Mouse (Mus musculus) midbrain, embryonic 11.5 days (tissue): Measurements from ENCODE around the gene Tpcn1. TPM values are rescaled to one million over a fixed set of nuclear protein-coding genes. Genes with fewer than 3 reads are reported as not detected.
A peak's percentile ranks its signal among the peaks of the same experiment; 100 is the strongest.

Source experiments
- ATAC-seq: fragments of 200-750 bp; cut with Nextera tagmentation; 2 replicates; pipeline ENCODE4 v1.8.0; 2017; ENCODE audit warnings: moderate TSS enrichment, moderate library complexity; ENCODE audit not compliant: low FRiP score
- DNase-seq: peaks from one replicate; pipeline ENCODE4 v3.0.0; 2015; ENCODE audit warnings: low spot score; ENCODE audit errors: missing footprints
- H3K27ac ChIP-seq: fragments of 300-500 bp; sonication (generic); 2 replicates; pipeline ENCODE4 v1.5.1; 2014; ENCODE audit warnings: low read depth, low read length
- H3K27me3 ChIP-seq: fragments of 300-500 bp; sonication (generic); 2 replicates; pipeline ENCODE4 v1.6.1; 2014; ENCODE audit warnings: mild to moderate bottlenecking, low read length, moderate library complexity, mixed read lengths; ENCODE audit not compliant: control insufficient read depth, insufficient read depth
- H3K36me3 ChIP-seq: fragments of 300-500 bp; sonication (generic); 2 replicates; pipeline ENCODE4 v1.6.1; 2014; ENCODE audit warnings: mild to moderate bottlenecking, low read length, moderate library complexity, mixed read lengths; ENCODE audit not compliant: control insufficient read depth, insufficient read depth
- H3K4me1 ChIP-seq: fragments of 300-500 bp; sonication (generic); 2 replicates; pipeline ENCODE4 v1.6.1; 2014; ENCODE audit warnings: low read length; ENCODE audit not compliant: control insufficient read depth, insufficient read depth
- H3K4me2 ChIP-seq: fragments of 300-500 bp; sonication (generic); 2 replicates; pipeline ENCODE4 v1.6.1; 2014; ENCODE audit warnings: mild to moderate bottlenecking, moderate library complexity
- H3K4me3 ChIP-seq: fragments of 300-500 bp; sonication (generic); 2 replicates; pipeline ENCODE4 v1.5.1; 2014; ENCODE audit warnings: low read depth, low read length
- H3K9ac ChIP-seq: fragments of 300-500 bp; sonication (generic); 2 replicates; pipeline ENCODE4 v1.6.1; 2014; ENCODE audit warnings: low read length
- H3K9me3 ChIP-seq: fragments of 300-500 bp; sonication (generic); 2 replicates; pipeline ENCODE4 v1.6.1; 2016; ENCODE audit warnings: low read length; ENCODE audit not compliant: control insufficient read depth
- WGBS: fragments of 180-500 bp; shearing (Covaris S2); extraction: QIAGEN DNeasy Blood & Tissue Kit; methylation state at CpG from one replicate; pipeline ENCODE4 v1.1.7; 2014; 5-methylcytosine and 5-hydroxymethylcytosine counted together
- polyA plus RNA-seq: library from polyadenylated mRNA; unstranded; fragments of >200 nt; fragmentation: Nextera tagmentation; extraction: Ambion mirVana; gene quantifications from 2 replicates; pipeline ENCODE4 v1.2.1, GENCODE M21; 2014

Gene Tpcn1
- polyA plus RNA-seq, 1 experiment from 2014 or later = 10.8 TPM

DNA sequence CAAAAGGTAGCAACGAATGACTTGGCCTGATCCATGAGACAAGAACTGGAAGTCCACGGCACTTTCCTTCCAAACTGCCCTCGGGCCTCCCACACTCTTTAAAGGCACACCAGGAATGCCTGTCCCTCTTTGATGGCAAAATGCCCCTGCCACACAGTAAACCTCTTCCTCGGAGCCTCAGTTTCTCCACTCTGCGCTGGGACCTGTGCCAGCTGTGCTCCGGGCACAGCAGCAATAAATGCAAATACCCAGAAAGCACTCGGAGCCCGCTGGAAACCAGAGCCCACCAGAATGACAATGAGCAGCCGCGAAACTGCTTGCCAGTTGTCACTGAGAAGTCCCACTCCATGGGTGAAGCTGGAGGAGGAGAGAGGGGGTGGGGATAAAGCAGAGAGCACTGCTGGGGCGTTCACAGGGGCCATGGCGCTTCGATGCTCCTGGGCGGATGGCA, 20.7 kb downstream of the Tpcn1 start:
- H3K36me3 ChIP-seq = no peaks in the 10 kb centered on the region
- no peaks in the 10 kb centered on the region for H3K9me3 ChIP-seq
- H3K9ac ChIP-seq = peak overlapping the region; percentile 24; the same call in 1 of the 2 replicates
- peaks cover 34% of the 10 kb centered on the region for H3K4me1 ChIP-seq
- no peak overlapping the region for H3K4me2 ChIP-seq
- DNase-seq (no peak), ATAC-seq (no peak)
- H3K4me3 ChIP-seq = no peak overlapping the region
- no peaks in the 10 kb centered on the region for H3K27me3 ChIP-seq
- 53% methylated on average over 14 of the region's 14 CpGs for WGBS
- H3K27ac ChIP-seq = peak overlapping the region; percentile 55

DNA sequence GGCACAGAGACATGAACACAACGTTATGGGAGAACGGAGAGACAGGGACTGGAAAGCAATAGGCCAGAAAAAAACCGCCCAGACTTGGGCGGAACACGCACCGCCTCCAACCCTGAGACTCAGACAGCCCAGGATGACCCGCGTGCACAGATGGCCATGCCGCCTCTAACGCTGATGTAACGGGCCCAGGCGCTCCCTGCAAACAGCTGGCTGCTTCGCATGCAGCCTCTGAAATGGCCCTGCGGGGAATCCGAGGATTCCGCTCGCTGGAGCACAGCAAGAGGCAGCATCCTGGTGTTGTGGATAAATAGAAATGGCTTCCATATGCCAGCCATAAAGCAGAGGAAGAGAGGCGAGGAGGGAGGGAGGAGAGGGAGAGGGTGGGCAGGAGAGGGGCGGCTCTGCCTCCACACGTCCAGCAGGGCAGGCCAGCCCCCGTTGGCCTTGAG, 21.2 kb downstream of the Tpcn1 start:
- peak overlapping the region; percentile 55 for H3K27ac ChIP-seq
- H3K36me3 ChIP-seq = no peaks in the 10 kb centered on the region
- peak overlapping the region; percentile 24 for H3K9ac ChIP-seq
- peaks cover 34% of the 10 kb centered on the region for H3K4me1 ChIP-seq
- H3K4me2 ChIP-seq = no peak overlapping the region
- ATAC-seq (peak; percentile 61; the same call in 1 of the 2 replicates), DNase-seq (peak; percentile 89)
- H3K9me3 ChIP-seq = no peaks in the 10 kb centered on the region
- H3K4me3 ChIP-seq = no peak overlapping the region
- 19% methylated on average over 21 of the region's 21 CpGs for WGBS
- no peaks in the 10 kb centered on the region for H3K27me3 ChIP-seq

GRCm38 (mm10) chr5:120566681-120567252, 21.7 kb downstream of the Tpcn1 start:
- 64% methylated on average over 9 of the region's 9 CpGs for WGBS
- no peak overlapping the region for H3K4me2 ChIP-seq
- peak overlapping the region; percentile 55 for H3K27ac ChIP-seq
- H3K4me3 ChIP-seq = no peak overlapping the region
- H3K4me1 ChIP-seq = peaks cover 34% of the 10 kb centered on the region
- no peak overlapping the region; the same call in 1 of the 2 replicates for H3K9ac ChIP-seq
- no peaks in the 10 kb centered on the region for H3K36me3 ChIP-seq
- H3K9me3 ChIP-seq = no peaks in the 10 kb centered on the region
- ATAC-seq (no peak), DNase-seq (no peak)
- no peaks in the 10 kb centered on the region for H3K27me3 ChIP-seq

DNA sequence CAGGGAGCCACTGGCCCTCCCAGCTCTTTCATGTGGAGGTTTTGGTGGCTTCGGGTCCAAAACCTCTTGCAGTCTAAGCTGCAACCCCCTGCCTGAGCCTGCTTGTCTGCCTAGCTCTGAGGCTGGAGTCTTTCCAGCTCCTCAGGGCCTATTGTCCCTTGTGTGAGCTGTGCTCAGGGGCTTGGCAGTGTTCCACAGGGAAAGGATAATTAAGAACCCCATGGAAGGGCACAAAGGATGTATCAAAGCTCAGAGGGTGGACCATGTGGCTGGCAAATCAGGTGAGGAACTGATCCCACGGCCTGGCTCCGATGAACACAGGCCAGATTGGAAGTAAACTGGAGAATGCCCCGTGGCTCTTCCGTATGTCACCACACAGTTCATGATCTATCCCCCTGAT, 22.4 kb downstream of the Tpcn1 start:
- H3K4me3 ChIP-seq = no peak overlapping the region
- no peaks in the 10 kb centered on the region for H3K9me3 ChIP-seq
- H3K27ac ChIP-seq = peak overlapping the region; percentile 7; the same call in 1 of the 2 replicates
- no peaks in the 10 kb centered on the region for H3K27me3 ChIP-seq
- H3K36me3 ChIP-seq = no peaks in the 10 kb centered on the region
- no peak overlapping the region for H3K4me2 ChIP-seq
- WGBS = 50% methylated on average over 5 of the region's 5 CpGs
- peaks cover 33% of the 10 kb centered on the region for H3K4me1 ChIP-seq
- no peak overlapping the region for H3K9ac ChIP-seq
- ATAC-seq (no peak), DNase-seq (no peak)

DNA sequence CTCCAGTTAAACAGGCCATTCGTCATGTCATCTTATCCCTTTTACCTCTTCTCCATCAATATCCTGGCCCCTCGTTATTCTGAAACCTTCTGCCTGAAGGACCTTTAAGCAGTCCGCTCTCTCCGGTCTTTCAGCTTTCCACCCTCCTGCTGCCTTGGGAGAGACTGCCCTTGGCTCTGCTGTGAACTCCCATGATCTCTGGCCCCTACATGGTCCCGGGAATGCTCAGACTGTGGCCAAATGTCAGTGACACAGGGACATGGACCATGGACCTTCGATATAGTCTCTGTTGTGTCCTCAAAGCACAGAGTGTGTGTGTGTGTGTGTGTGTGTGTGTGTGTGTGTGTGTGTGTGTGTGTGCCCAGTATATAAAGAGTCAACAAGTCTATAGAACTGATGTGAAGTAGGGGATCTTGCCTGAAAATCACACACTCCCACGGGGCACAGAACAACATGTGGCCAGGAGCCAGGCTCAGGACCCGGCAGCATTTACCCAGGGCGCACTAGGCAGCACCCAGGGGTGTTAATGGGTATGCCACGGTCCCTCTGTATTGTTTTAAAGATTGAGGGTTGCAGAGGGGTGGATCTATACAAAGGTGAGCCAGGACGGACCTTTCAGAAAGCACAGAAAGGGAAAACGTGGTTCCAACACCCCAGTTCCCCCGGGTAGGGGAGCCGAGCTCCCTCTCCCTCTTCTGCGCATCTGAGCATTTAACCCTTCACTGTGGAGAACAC, 23.1 kb downstream of the Tpcn1 start:
- Histone ChIP-seq H3K4me2 (no peak overlapping the region), H3K4me1 (peaks cover 38% of the 10 kb centered on the region), H3K9me3 (no peaks in the 10 kb centered on the region), H3K27ac (no peak overlapping the region; the same call in 1 of the 2 replicates), H3K4me3 (no peak overlapping the region), H3K27me3 (no peaks in the 10 kb centered on the region), H3K36me3 (no peaks in the 10 kb centered on the region), H3K9ac (no peak overlapping the region)
- ATAC-seq (no peak), DNase-seq (no peak)
- 51% methylated on average over 15 of the region's 15 CpGs for WGBS

DNA sequence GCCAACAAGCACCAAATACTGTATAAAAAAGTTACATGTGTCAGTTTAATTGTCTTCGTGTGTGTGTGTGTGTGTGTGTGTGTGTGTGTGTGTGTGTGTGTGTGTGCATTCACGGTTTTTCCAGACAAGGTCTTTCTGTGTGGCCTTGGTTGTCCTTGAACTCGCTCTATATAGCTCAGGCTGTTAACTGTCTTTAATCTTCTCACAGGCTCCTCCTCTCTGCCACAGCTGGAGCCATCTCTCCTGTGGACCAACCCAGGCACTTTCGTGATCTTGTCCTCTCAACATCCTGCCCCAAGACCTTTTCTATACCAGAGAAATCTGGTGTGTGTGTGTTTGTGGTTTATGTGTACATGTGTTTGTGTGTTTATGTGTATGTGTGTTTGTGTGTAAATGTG, 24.6 kb downstream of the Tpcn1 start:
- Histone ChIP-seq H3K27me3 (no peaks in the 10 kb centered on the region), H3K4me3 (no peak overlapping the region), H3K27ac (no peak overlapping the region), H3K36me3 (no peaks in the 10 kb centered on the region), H3K4me2 (no peak overlapping the region), H3K9ac (no peak overlapping the region), H3K4me1 (peaks cover 44% of the 10 kb centered on the region), H3K9me3 (no peaks in the 10 kb centered on the region)
- 53% methylated on average over 4 of the region's 4 CpGs for WGBS
- DNase-seq (no peak), ATAC-seq (no peak)

DNA sequence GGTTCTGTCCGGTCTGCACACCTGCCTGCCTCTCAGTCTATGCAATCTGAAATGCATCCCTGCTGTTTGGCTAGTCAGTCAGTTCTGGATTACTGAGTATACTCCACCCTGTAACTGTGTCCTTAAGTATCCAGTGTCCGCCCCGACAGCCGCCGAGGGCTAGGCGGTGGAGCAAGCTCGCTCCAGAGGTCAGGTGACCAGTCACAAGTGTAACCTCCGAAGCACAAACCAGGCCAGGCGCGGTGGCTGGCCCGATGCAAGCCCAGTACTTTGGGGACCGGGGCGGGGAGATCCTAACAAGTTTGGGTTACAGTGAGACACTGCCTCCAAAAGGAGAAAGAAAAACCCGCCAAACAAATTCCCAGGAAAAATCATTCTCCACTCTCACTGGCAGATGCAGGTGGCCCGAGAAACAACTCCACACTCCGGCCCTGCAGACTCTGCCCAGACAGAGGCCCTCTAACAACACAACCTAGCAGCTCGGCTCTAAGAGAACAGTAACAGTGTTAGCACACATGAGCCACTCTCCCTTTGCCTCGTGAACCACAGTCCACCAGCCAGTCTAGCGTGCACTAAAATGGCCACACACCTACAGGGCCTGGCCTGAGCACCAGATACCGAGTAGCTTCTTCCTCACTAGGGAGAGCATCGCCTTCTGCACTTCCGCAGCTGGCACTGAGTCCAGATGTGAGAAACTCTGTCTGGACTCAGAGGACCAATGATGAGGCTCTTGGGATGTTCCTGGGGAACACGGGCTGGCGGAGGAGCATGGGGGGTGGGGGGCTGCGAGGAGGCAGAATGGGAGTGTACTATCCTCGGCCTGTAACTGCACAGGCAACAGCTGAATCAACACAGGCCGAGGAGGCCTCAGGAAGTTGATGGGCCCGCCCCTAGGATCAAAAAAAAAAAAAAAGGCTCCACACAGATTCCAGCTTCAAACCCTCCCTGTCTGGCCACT, 25.2 kb downstream of the Tpcn1 start:
- Histone ChIP-seq H3K36me3 (no peaks in the 10 kb centered on the region), H3K27ac (peak overlapping the region; percentile 51), H3K4me1 (peaks cover 40% of the 10 kb centered on the region), H3K4me2 (no peak overlapping the region), H3K27me3 (no peaks in the 10 kb centered on the region), H3K4me3 (no peak overlapping the region), H3K9ac (peak overlapping the region; percentile 24; the same call in 1 of the 2 replicates), H3K9me3 (no peaks in the 10 kb centered on the region)
- WGBS = 59% methylated on average over 28 of the region's 28 CpGs
- peak; percentile 90 for DNase-seq
- no peak for ATAC-seq

- 24% methylated on average over 16 of the region's 16 CpGs for WGBS
These were observed 27.7 kb downstream of the Tpcn1 start for GRCm38 (mm10) chr5:120560616-120561311.

More at GRCm38 (mm10) chr5:120560616-120561311, 27.7 kb downstream of the Tpcn1 start:
- no peak overlapping the region for H3K4me3 ChIP-seq
- no peaks in the 10 kb centered on the region for H3K9me3 ChIP-seq
- peak overlapping the region; percentile 40 for H3K27ac ChIP-seq
- no peak overlapping the region for H3K4me2 ChIP-seq
- H3K36me3 ChIP-seq = no peaks in the 10 kb centered on the region
- H3K9ac ChIP-seq = peak overlapping the region; percentile 40
- H3K27me3 ChIP-seq = no peaks in the 10 kb centered on the region
- H3K4me1 ChIP-seq = peaks cover 16% of the 10 kb centered on the region
- DNase-seq (peak; percentile 85), ATAC-seq (peak; percentile 73; the same call in 1 of the 2 replicates)
